Mouse (Mus musculus): ENCODE measurements at regions not wholly inside any gene's neighbourhood (a gene's known extent, or its start where the extent isn't known, plus 50 kb on each side); places are given as distances from the start of the nearest gene placed in this dataset.
"Not testable (repeated sequence)": the region's sequence is repeated elsewhere in the genome, so short reads cannot be mapped to it uniquely, and the experiment has no call there.

- peak; percentile 35 to 69 for DNase-seq
Observed at GRCm38 (mm10) chrX:50537122-50537784, 109.0 kb upstream of the Olfr1324 start.

DNA sequence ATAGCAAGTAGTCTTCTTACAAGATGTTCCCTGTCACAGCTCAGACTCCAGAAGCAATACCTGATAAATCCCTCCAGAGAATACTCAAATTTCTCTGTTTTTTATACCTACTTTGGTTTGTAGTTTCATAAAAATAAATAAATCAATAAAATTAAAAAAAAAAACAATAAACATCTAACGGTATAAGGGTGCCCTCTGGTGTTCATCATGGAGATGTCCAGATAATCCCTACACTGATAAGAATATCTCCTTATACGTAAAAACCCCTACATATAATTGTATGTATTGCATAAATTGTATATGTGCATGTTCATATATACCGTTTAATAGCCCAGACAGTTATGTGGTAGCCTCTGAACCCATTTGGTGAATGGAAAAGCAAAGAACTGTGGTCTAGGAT, 75.7 kb upstream of the Olfr1324 start:
- no peak for DNase-seq

GRCm38 (mm10) chrX:50501181-50501580, 72.9 kb upstream of the Olfr1324 start:
- DNase-seq: no peak

DNA sequence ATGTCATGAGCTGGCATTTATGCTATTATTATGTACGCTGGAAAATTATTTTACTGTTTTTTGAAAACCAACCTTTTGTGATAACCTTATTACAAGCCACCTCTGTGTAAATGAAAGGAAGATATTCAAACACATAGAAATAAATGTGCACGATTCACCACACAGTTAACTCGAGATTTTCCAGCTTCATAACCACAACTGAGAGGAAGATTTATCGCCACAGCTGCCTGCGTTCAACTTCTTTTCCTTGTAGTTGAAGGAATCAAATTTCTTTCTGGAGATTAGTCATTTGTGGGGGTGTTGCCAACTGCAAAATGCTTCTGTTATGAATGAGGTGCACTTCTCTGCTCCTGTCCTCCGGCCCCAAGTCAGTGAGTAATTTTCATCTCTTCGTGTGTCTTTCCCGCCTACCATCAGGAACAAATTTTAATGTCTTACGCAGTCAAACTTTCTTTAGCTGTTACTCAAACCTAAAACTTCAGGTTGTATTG, 62.2 kb upstream of the Olfr1324 start:
- DNase-seq: not testable (repeated sequence)
